In genomic region chr10:61877787-61878186, GRCm38 (mm10) we compare ENCODE assay signal across 9 mouse cellular contexts.
DNase-seq lines count a peak whose midpoint lies in the region; ATAC-seq lines count a peak whose summit lies in the region.
"Had no signal": no experiment of that assay in that cellular context is flagged by ENCODE, and none has a peak within 500 bp of the region (broad histone marks: within the 10 kb centered on the region; RNA-seq: fewer than 3 reads in every experiment).

No protein-coding gene starts in this region.

- peaks cover 8% of the 10 kb centered on the region for H3K4me1 ChIP-seq in hindbrain, embryonic 15.5 days (replicated peaks)
- H3K4me1 ChIP-seq: megakaryocyte, embryonic 14.5 days had no signal

- no peak overlapping the region for H3K9ac ChIP-seq in hindbrain, embryonic 15.5 days

- no peak overlapping the region for H3K4me2 ChIP-seq in hindbrain, embryonic 15.5 days

- no peaks in the 10 kb centered on the region for H3K36me3 ChIP-seq in hindbrain, embryonic 15.5 days

- H3K27me3 ChIP-seq in hindbrain, embryonic 15.5 days, result no peaks in the 10 kb centered on the region

- WGBS in hindbrain, embryonic 15.5 days, result 10% methylated on average over 6 of the region's 6 CpGs

- DNase-seq in R1 (ENCODE audit: low read depth, low spot score), result peak; percentile 73
- DNase-seq in cerebellum, adult 9-11 months, result peak; percentile 36
- peak; percentile 18 to 60 for DNase-seq in frontal cortex, postnatal 10 days (ENCODE audit: low spot score in 2 of 2)
- DNase-seq in layer of hippocampus, postnatal 25 days (ENCODE audit: extremely low spot score in 1 of 2, low spot score in 1 of 2), result peak; percentile 54 to 86
- DNase-seq in lung, postnatal 4 days, result peak; percentile 75 to 78
- DNase-seq in right cerebral cortex, postnatal 4 days, result peak; percentile 88

- no peaks in the 10 kb centered on the region for H3K9me3 ChIP-seq in hindbrain, embryonic 15.5 days
- H3K9me3 ChIP-seq: megakaryocyte, embryonic 14.5 days had no signal

- peak; percentile 48; the same call in 1 of the 2 replicates for ATAC-seq in hindbrain, embryonic 15.5 days (ENCODE audit: low FRiP score, low read depth)
- no peak for ATAC-seq in activated CD4-positive, CD25-positive, alpha-beta regulatory T cell, adult 4 months

- H3K27ac ChIP-seq in hindbrain, embryonic 15.5 days (replicated peaks), result no peak overlapping the region

- no peak overlapping the region for H3K4me3 ChIP-seq in hindbrain, embryonic 15.5 days
- H3K4me3 ChIP-seq: megakaryocyte, embryonic 14.5 days had no signal

Comparison
In these comparisons a context has a peak if more than half of its experiments do, and no peak if none do; other contexts are left out.
1. DNase-seq: peak in every context shown above with its lines; median percentile 88 in right cerebral cortex, postnatal 4 days; 76 in lung, postnatal 4 days; 73 in R1; 70 in layer of hippocampus, postnatal 25 days; 39 in frontal cortex, postnatal 10 days; 36 in cerebellum, adult 9-11 months.